Mouse (Mus musculus): Measurements from ENCODE around the gene Shprh. TPM values are rescaled to one million over a fixed set of nuclear protein-coding genes. Genes with fewer than 3 reads are reported as not detected.
"Not testable (repeated sequence)": the region's sequence is repeated elsewhere in the genome, so short reads cannot be mapped to it uniquely, and the experiment has no call there.

Gene Shprh
- polyA plus RNA-seq, 1 experiment from 2014 or later: 30.1 TPM

GRCm38 (mm10) chr10:11197341-11197740, 48.1 kb downstream of the Shprh start:
- Histone ChIP-seq H3K36me3 (peaks cover 40% of the 10 kb centered on the region), H3K4me2 (replicated peaks) (no peak overlapping the region), H3K4me1 (no peaks in the 10 kb centered on the region), H3K4me3 (no peak overlapping the region), H3K27me3 (no peaks in the 10 kb centered on the region), H3K27ac (no peak overlapping the region), H3K9ac (no peak overlapping the region), H3K9me3 (replicated peaks) (no peaks in the 10 kb centered on the region)
- no peak for ATAC-seq (ENCODE audit: low FRiP score)
- 88% methylated on average over 1 of the region's 1 CpGs for WGBS

- no peak overlapping the region for H3K27ac ChIP-seq
- no peaks in the 10 kb centered on the region for H3K27me3 ChIP-seq
- no peaks in the 10 kb centered on the region for H3K4me1 ChIP-seq
- no peak overlapping the region for H3K4me3 ChIP-seq
- H3K9me3 ChIP-seq (replicated peaks): no peaks in the 10 kb centered on the region
- WGBS: 90% methylated on average over 2 of the region's 2 CpGs
- H3K9ac ChIP-seq: no peak overlapping the region
- H3K36me3 ChIP-seq: peaks cover 42% of the 10 kb centered on the region
- no peak overlapping the region for H3K4me2 ChIP-seq (replicated peaks)
- no peak for ATAC-seq (ENCODE audit: low FRiP score)
Measured at GRCm38 (mm10) chr10:11198346-11198745, 49.1 kb downstream of the Shprh start.

- H3K9me3 ChIP-seq (replicated peaks): no peaks in the 10 kb centered on the region
- no peaks in the 10 kb centered on the region for H3K27me3 ChIP-seq
- no peak overlapping the region for H3K4me3 ChIP-seq
- no peaks in the 10 kb centered on the region for H3K4me1 ChIP-seq
- no peak overlapping the region for H3K27ac ChIP-seq
- H3K9ac ChIP-seq: no peak overlapping the region
- ATAC-seq (ENCODE audit: low FRiP score): no peak
- H3K4me2 ChIP-seq (replicated peaks): no peak overlapping the region
- WGBS: 58% methylated on average over 4 of the region's 4 CpGs
- H3K36me3 ChIP-seq: peaks cover 32% of the 10 kb centered on the region
Measured at GRCm38 (mm10) chr10:11199980-11200379, 50.8 kb downstream of the Shprh start.

- H3K27me3 ChIP-seq; H3K27ac ChIP-seq; H3K9me3 ChIP-seq (replicated peaks); H3K4me2 ChIP-seq (replicated peaks); H3K4me3 ChIP-seq; ATAC-seq (ENCODE audit: low FRiP score); H3K9ac ChIP-seq; H3K4me1 ChIP-seq: not testable (repeated sequence)
- H3K36me3 ChIP-seq: peaks cover 34% of the 10 kb centered on the region
- 89% methylated on average over 2 of the region's 2 CpGs for WGBS
Measured at GRCm38 (mm10) chr10:11205883-11206282, 56.7 kb downstream of the Shprh start.

GRCm38 (mm10) chr10:11208670-11209069, 59.4 kb downstream of the Shprh start:
- WGBS: 97% methylated on average over 1 of the region's 1 CpGs
- Histone ChIP-seq H3K27ac (no peak overlapping the region), H3K4me2 (replicated peaks) (no peak overlapping the region), H3K4me1 (no peaks in the 10 kb centered on the region), H3K4me3 (no peak overlapping the region), H3K36me3 (peaks cover 38% of the 10 kb centered on the region), H3K9me3 (replicated peaks) (no peaks in the 10 kb centered on the region), H3K27me3 (no peaks in the 10 kb centered on the region), H3K9ac (no peak overlapping the region)
- no peak for ATAC-seq (ENCODE audit: low FRiP score)

- Histone ChIP-seq H3K4me2 (replicated peaks) (no peak overlapping the region), H3K27me3 (no peaks in the 10 kb centered on the region), H3K4me1 (no peaks in the 10 kb centered on the region), H3K36me3 (peaks cover 39% of the 10 kb centered on the region), H3K9ac (no peak overlapping the region), H3K4me3 (no peak overlapping the region), H3K27ac (no peak overlapping the region), H3K9me3 (replicated peaks) (no peaks in the 10 kb centered on the region)
- no peak for ATAC-seq (ENCODE audit: low FRiP score)
- WGBS: 87% methylated on average over 4 of the region's 4 CpGs
Measured at GRCm38 (mm10) chr10:11212003-11212402, 62.8 kb downstream of the Shprh start.

GRCm38 (mm10) chr10:11226442-11226841, 77.2 kb downstream of the Shprh start:
- Histone ChIP-seq H3K9ac (no peak overlapping the region), H3K4me2 (replicated peaks) (no peak overlapping the region), H3K4me3 (no peak overlapping the region), H3K9me3 (replicated peaks) (no peaks in the 10 kb centered on the region), H3K27me3 (no peaks in the 10 kb centered on the region), H3K36me3 (no peaks in the 10 kb centered on the region), H3K4me1 (no peaks in the 10 kb centered on the region), H3K27ac (no peak overlapping the region)
- 91% methylated on average over 3 of the region's 3 CpGs for WGBS
- ATAC-seq (ENCODE audit: low FRiP score): no peak

GRCm38 (mm10) chr10:11229545-11230178, 80.4 kb downstream of the Shprh start:
- Histone ChIP-seq H3K4me1 (no peaks in the 10 kb centered on the region), H3K36me3 (no peaks in the 10 kb centered on the region), H3K9ac (no peak overlapping the region), H3K9me3 (replicated peaks) (no peaks in the 10 kb centered on the region), H3K27me3 (no peaks in the 10 kb centered on the region), H3K27ac (no peak overlapping the region), H3K4me3 (no peak overlapping the region), H3K4me2 (replicated peaks) (no peak overlapping the region)
- ATAC-seq (ENCODE audit: low FRiP score): no peak
- 42% methylated on average over 6 of the region's 6 CpGs for WGBS

GRCm38 (mm10) chr10:11233208-11233607, 84.0 kb downstream of the Shprh start:
- H3K4me3 ChIP-seq: no peak overlapping the region
- no peak for ATAC-seq (ENCODE audit: low FRiP score)
- no peaks in the 10 kb centered on the region for H3K27me3 ChIP-seq
- no peaks in the 10 kb centered on the region for H3K36me3 ChIP-seq
- no peak overlapping the region for H3K4me2 ChIP-seq (replicated peaks)
- H3K4me1 ChIP-seq: no peaks in the 10 kb centered on the region
- 78% methylated on average over 3 of the region's 3 CpGs for WGBS
- no peaks in the 10 kb centered on the region for H3K9me3 ChIP-seq (replicated peaks)
- no peak overlapping the region for H3K9ac ChIP-seq
- H3K27ac ChIP-seq: no peak overlapping the region

- not testable (repeated sequence) for H3K9me3 ChIP-seq (replicated peaks); H3K27ac ChIP-seq; ATAC-seq (ENCODE audit: low FRiP score); H3K4me3 ChIP-seq; H3K27me3 ChIP-seq; H3K4me1 ChIP-seq; H3K4me2 ChIP-seq (replicated peaks); H3K9ac ChIP-seq; H3K36me3 ChIP-seq
- WGBS: 55% methylated on average over 3 of the region's 3 CpGs
Measured at GRCm38 (mm10) chr10:11242988-11243387, 93.8 kb downstream of the Shprh start.

GRCm38 (mm10) chr10:11248210-11248609, 99.0 kb downstream of the Shprh start:
- Histone ChIP-seq H3K27ac (no peak overlapping the region), H3K36me3 (no peaks in the 10 kb centered on the region), H3K4me3 (no peak overlapping the region), H3K4me2 (replicated peaks) (no peak overlapping the region), H3K27me3 (no peaks in the 10 kb centered on the region), H3K9ac (no peak overlapping the region), H3K4me1 (no peaks in the 10 kb centered on the region), H3K9me3 (replicated peaks) (no peaks in the 10 kb centered on the region)
- ATAC-seq (ENCODE audit: low FRiP score): no peak
- 92% methylated on average over 3 of the region's 3 CpGs for WGBS

- no peak overlapping the region for H3K9ac ChIP-seq
- H3K4me3 ChIP-seq: no peak overlapping the region
- no peaks in the 10 kb centered on the region for H3K4me1 ChIP-seq
- H3K4me2 ChIP-seq (replicated peaks): no peak overlapping the region
- H3K27me3 ChIP-seq: no peaks in the 10 kb centered on the region
- H3K36me3 ChIP-seq: no peaks in the 10 kb centered on the region
- 45% methylated on average over 2 of the region's 2 CpGs for WGBS
- ATAC-seq (ENCODE audit: low FRiP score): no peak
- H3K27ac ChIP-seq: no peak overlapping the region
- H3K9me3 ChIP-seq (replicated peaks): no peaks in the 10 kb centered on the region
Measured at GRCm38 (mm10) chr10:11250247-11250997, 101.2 kb downstream of the Shprh start.

- not testable (repeated sequence) for H3K4me1 ChIP-seq; ATAC-seq (ENCODE audit: low FRiP score); H3K4me3 ChIP-seq; H3K36me3 ChIP-seq; H3K27me3 ChIP-seq; H3K27ac ChIP-seq; H3K9me3 ChIP-seq (replicated peaks); H3K4me2 ChIP-seq (replicated peaks); H3K9ac ChIP-seq
- WGBS: 91% methylated on average over 4 of the region's 4 CpGs
Measured at GRCm38 (mm10) chr10:11253581-11253980, 104.4 kb downstream of the Shprh start.

Data from hindbrain, embryonic 12.5 days (tissue).